In the genomic region with DNA sequence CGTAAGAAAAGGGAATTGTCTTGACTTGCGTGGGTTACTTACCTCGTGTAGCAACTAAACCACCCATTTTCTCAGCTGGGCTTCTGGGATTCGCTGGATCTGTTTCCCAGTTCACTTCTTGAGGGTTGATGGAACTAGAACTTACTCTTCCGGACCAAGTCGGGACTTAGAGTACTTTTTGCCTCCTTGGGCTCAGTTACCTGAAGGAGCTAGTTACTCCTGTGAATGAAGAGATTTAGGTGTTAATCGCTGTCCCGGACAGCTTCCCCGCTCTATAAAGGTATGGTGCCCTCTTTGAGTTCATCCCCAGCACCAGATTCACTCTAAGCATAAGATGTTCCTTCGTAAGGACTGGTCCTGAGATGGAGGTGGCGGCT, we compare ENCODE assay signal across 1 mouse cellular context.
TF ChIP-seq lines count a peak whose summit lies in the region.

No protein-coding gene starts in this region.

TF ChIP-seq in MEL, 35 proteins besides CTCF, POLR2A, EP300 and RAD21:
- TF ChIP-seq GABPA (IDR thresholded peaks at IDR 0.05; ENCODE audit: low read depth, low read length), result no peak
- TF ChIP-seq CHD2 (IDR thresholded peaks at IDR 0.05; ENCODE audit: low read length), result no peak
- no peak for TF ChIP-seq USF2 (IDR thresholded peaks at IDR 0.05; ENCODE audit: borderline replicate concordance in 1 of 2, insufficient read depth in 1 of 2, low read depth in 1 of 2, low read length in 2 of 2)
- TF ChIP-seq MEF2A (IDR thresholded peaks at IDR 0.05; ENCODE audit: extremely low read depth, insufficient replicate concordance, low read depth, low read length, poor library complexity, severe bottlenecking), result no peak
- TF ChIP-seq ZC3H11A (IDR thresholded peaks at IDR 0.05; ENCODE audit: low read depth, low read length), result no peak
- TF ChIP-seq ELF1 (IDR thresholded peaks at IDR 0.05; ENCODE audit: low read depth, low read length), result no peak
- no peak; the same call in 1 of the 2 replicates for TF ChIP-seq SIN3A (IDR thresholded peaks at IDR 0.05; ENCODE audit: low read length)
- no peak for TF ChIP-seq POLR2AphosphoS5 (IDR thresholded peaks at IDR 0.05; ENCODE audit: borderline replicate concordance, low read depth, low read length)
- peak; percentile 18 for TF ChIP-seq MXI1 (IDR thresholded peaks at IDR 0.05; ENCODE audit: low read depth, low read length)
- TF ChIP-seq NRF1 (IDR thresholded peaks at IDR 0.05; ENCODE audit: insufficient read depth, low read depth, low read length, poor library complexity, severe bottlenecking), result no peak
- TF ChIP-seq TBP (IDR thresholded peaks at IDR 0.05; ENCODE audit: low read depth, low read length), result no peak
- peak; percentile 25; the same call in 1 of the 2 replicates for TF ChIP-seq KAT2A (conservative IDR thresholded peaks at IDR 0.05; ENCODE audit: low read depth, low read length)
- no peak for TF ChIP-seq HCFC1 (IDR thresholded peaks at IDR 0.05; ENCODE audit: low read depth, low read length)
- TF ChIP-seq CHD1 (IDR thresholded peaks at IDR 0.05; ENCODE audit: low read depth, low read length), result 0 out of 2 replicates have a peak, but pooled peaks have one; percentile 65
- no peak for TF ChIP-seq JUND (IDR thresholded peaks at IDR 0.05; ENCODE audit: low read depth, low read length)
- TF ChIP-seq MAZ (IDR thresholded peaks at IDR 0.05; ENCODE audit: low read depth, low read length), result no peak
- no peak for TF ChIP-seq POLR2AphosphoS2 (IDR thresholded peaks at IDR 0.05; ENCODE audit: low read length)
- TF ChIP-seq UBTF (IDR thresholded peaks at IDR 0.05; ENCODE audit: borderline replicate concordance, insufficient read depth, low read depth, low read length), result no peak
- TF ChIP-seq BHLHE40 (IDR thresholded peaks at IDR 0.05; ENCODE audit: borderline replicate concordance, low read depth, low read length), result no peak
- TF ChIP-seq SMC3 (IDR thresholded peaks at IDR 0.05; ENCODE audit: low read depth, low read length), result no peak
- no peak for TF ChIP-seq ZKSCAN1 (IDR thresholded peaks at IDR 0.05; ENCODE audit: low read depth, low read length)
